Mouse (Mus musculus): ENCODE data around the gene Ube2m. TPM values are rescaled to one million over a fixed set of nuclear protein-coding genes. Genes with fewer than 3 reads are reported as not detected.

The Ube2m gene
- polyA plus RNA-seq, 1 experiment from 2014 or later: 222 TPM

GRCm38 (mm10) chr7:13046084-13046483 is 8.0 kb upstream of the Ube2m start:
- ChIA-PET CTCF (interaction anchor here (1.2 to 3.5 kb wide), 2 partner anchors 36 to 171 kb away, joined by 3 to 12 read pairs; partner anchors contain the start of gene Zbtb45), POLR2A (no interaction called here)
- DNase-seq (ENCODE audit: low read depth, low spot score) (no peak), ATAC-seq (peak; percentile 46)
- no peaks in the 10 kb centered on the region for H3K27me3 ChIP-seq
- TF ChIP-seq CTCF (IDR thresholded peaks at IDR 0.05): peak; percentile 93
- in situ Hi-C loops (cut with MboI; ENCODE audit: low pct_unique_long_range_greater_than_20kb): loop anchor here (5.0 kb wide), 1 partner anchor 34 kb away; the partner anchor contains the start of gene Zbtb45

GRCm38 (mm10) chr7:13044254-13044625 is 6.2 kb upstream of the Ube2m start:
- CTCF ChIA-PET: no interaction called here
- no peak for TF ChIP-seq CTCF (IDR thresholded peaks at IDR 0.05)
- ATAC-seq (no peak), DNase-seq (ENCODE audit: low read depth, low spot score) (no peak)
- in situ Hi-C loops (cut with MboI; ENCODE audit: low pct_unique_long_range_greater_than_20kb): no loop called here
- POLR2A ChIA-PET: no interaction called here
- H3K27me3 ChIP-seq: no peaks in the 10 kb centered on the region

- H3K27me3 ChIP-seq: no peaks in the 10 kb centered on the region
- ATAC-seq: no peak
- CTCF ChIA-PET: no interaction called here
- in situ Hi-C loops (cut with MboI; ENCODE audit: low pct_unique_long_range_greater_than_20kb): no loop called here
- DNase-seq (ENCODE audit: low read depth, low spot score): no peak
- POLR2A ChIA-PET: no interaction called here
- no peak for TF ChIP-seq CTCF (IDR thresholded peaks at IDR 0.05)
Observed at GRCm38 (mm10) chr7:13043445-13044253, 5.6 kb upstream of the Ube2m start.

GRCm38 (mm10) chr7:13043120-13043444 is 5.0 kb upstream of the Ube2m start:
- in situ Hi-C loops (cut with MboI; ENCODE audit: low pct_unique_long_range_greater_than_20kb): no loop called here
- TF ChIP-seq CTCF (IDR thresholded peaks at IDR 0.05): no peak
- ChIA-PET CTCF (no interaction called here), POLR2A (no interaction called here)
- no peaks in the 10 kb centered on the region for H3K27me3 ChIP-seq
- no peak for ATAC-seq
- no peak for DNase-seq (ENCODE audit: low read depth, low spot score)

- in situ Hi-C loops (cut with MboI; ENCODE audit: low pct_unique_long_range_greater_than_20kb): no loop called here
- DNase-seq (ENCODE audit: low read depth, low spot score): no peak
- ATAC-seq: no peak
- TF ChIP-seq CTCF (IDR thresholded peaks at IDR 0.05): no peak
- ChIA-PET CTCF (interaction anchor here (0.9 to 4.1 kb wide), 3 partner anchors 9 to 32 kb away, joined by 3 to 19 read pairs (median 3); partner anchors contain the start of gene Zbtb45), POLR2A (no interaction called here)
- no peaks in the 10 kb centered on the region for H3K27me3 ChIP-seq
Observed at GRCm38 (mm10) chr7:13042511-13042910, 4.4 kb upstream of the Ube2m start.

GRCm38 (mm10) chr7:13041256-13041655 is 3.2 kb upstream of the Ube2m start:
- in situ Hi-C loops (cut with MboI; ENCODE audit: low pct_unique_long_range_greater_than_20kb): no loop called here
- ChIA-PET CTCF (interaction anchor here (1.4 to 4.1 kb wide), 2 partner anchors 8 to 31 kb away, joined by 6 to 19 read pairs; partner anchors contain the start of gene Zbtb45), POLR2A (interaction anchor here (1.2 kb wide), 2 partner anchors 16 to 31 kb away, joined by 3 to 5 read pairs; partner anchors contain the start of gene Zbtb45)
- H3K27me3 ChIP-seq: no peaks in the 10 kb centered on the region
- TF ChIP-seq CTCF (IDR thresholded peaks at IDR 0.05): no peak
- ATAC-seq (no peak), DNase-seq (ENCODE audit: low read depth, low spot score) (no peak)

- in situ Hi-C loops (cut with MboI; ENCODE audit: low pct_unique_long_range_greater_than_20kb): no loop called here
- ATAC-seq (no peak), DNase-seq (ENCODE audit: low read depth, low spot score) (no peak)
- POLR2A ChIA-PET: interaction anchor here (2.3 kb wide), 1 partner anchor 14 kb away, joined by 8 read pairs; no protein-coding TSS in a partner anchor
- H3K27me3 ChIP-seq: no peaks in the 10 kb centered on the region
- CTCF ChIA-PET: interaction anchor here (1.6 to 4.1 kb wide), 3 partner anchors 14 to 29 kb away, joined by 3 to 19 read pairs (median 6); partner anchors contain the start of gene Zbtb45
- TF ChIP-seq CTCF (IDR thresholded peaks at IDR 0.05): no peak
Observed at GRCm38 (mm10) chr7:13039181-13039580, 1.1 kb upstream of the Ube2m start.

- ChIA-PET CTCF (interaction anchor here (1.6 to 4.1 kb wide), 3 partner anchors 14 to 28 kb away, joined by 3 to 19 read pairs (median 6); partner anchors contain the start of gene Zbtb45), POLR2A (interaction anchor here (2.3 kb wide), 1 partner anchor 13 kb away, joined by 8 read pairs; no protein-coding TSS in a partner anchor)
- DNase-seq (ENCODE audit: low read depth, low spot score) (no peak), ATAC-seq (peak; percentile 3)
- TF ChIP-seq CTCF (IDR thresholded peaks at IDR 0.05): no peak
- no peaks in the 10 kb centered on the region for H3K27me3 ChIP-seq
- in situ Hi-C loops (cut with MboI; ENCODE audit: low pct_unique_long_range_greater_than_20kb): no loop called here
Observed at GRCm38 (mm10) chr7:13038621-13039169, 620 bp upstream of the Ube2m start.

GRCm38 (mm10) chr7:13037366-13037765 is 709 bp downstream of the Ube2m start:
- no peaks in the 10 kb centered on the region for H3K27me3 ChIP-seq
- in situ Hi-C loops (cut with MboI; ENCODE audit: low pct_unique_long_range_greater_than_20kb): no loop called here
- DNase-seq (ENCODE audit: low read depth, low spot score) (no peak), ATAC-seq (peak; percentile 1)
- ChIA-PET POLR2A (interaction anchor here (1.7 kb wide), 1 partner anchor 9 kb away, joined by 8 read pairs; no protein-coding TSS in a partner anchor), CTCF (no interaction called here)
- TF ChIP-seq CTCF (IDR thresholded peaks at IDR 0.05): no peak

- H3K27me3 ChIP-seq: no peaks in the 10 kb centered on the region
- DNase-seq (ENCODE audit: low read depth, low spot score): no peak
- POLR2A ChIA-PET: interaction anchor here (1.2 to 1.7 kb wide), 2 partner anchors 9 to 17 kb away, joined by 3 to 8 read pairs; no protein-coding TSS in a partner anchor
- in situ Hi-C loops (cut with MboI; ENCODE audit: low pct_unique_long_range_greater_than_20kb): no loop called here
- no peak for TF ChIP-seq CTCF (IDR thresholded peaks at IDR 0.05)
- ATAC-seq: no peak
- CTCF ChIA-PET: no interaction called here
Observed at GRCm38 (mm10) chr7:13036806-13037205, 1.3 kb downstream of the Ube2m start.

All from Patski (cell line).